Mouse (Mus musculus): ENCODE measurements around the gene Gatm.

DNA sequence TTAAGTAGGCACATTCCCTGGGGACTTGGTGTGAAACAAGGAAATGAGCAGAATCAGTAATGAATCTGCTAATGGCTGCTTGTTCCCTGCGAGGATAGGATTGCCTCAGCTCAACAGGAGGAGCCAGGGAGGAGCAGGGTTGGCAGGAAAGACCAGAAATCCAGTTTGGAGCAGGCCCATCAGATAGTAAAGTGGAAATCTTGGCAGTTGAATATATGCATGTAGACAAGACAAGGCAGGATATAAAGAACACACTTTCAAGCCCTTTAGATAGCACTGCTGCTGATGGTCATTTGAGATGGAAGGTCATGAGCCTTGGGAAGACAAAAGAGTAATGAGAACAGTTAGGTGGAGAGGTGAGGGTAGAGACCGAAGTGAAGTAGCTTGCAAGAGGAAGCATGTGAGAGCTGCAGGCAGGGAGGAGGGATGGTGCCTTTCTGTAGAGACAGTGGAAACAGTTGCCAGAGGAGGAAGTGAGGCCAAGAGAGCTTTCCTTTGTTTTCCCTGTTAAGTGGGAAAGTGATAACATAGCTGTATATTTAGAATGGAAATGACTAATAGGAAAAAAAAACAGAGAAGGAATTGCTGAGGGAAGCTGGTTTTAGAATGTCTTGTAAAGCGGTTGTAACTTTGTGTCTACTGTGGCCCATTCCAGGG, 29.6 kb downstream of the Gatm start:
- TF ChIP-seq CTCF (IDR thresholded peaks at IDR 0.05; ENCODE audit: low read depth, low read length) (no peak), POLR2A (IDR thresholded peaks at IDR 0.05; ENCODE audit: insufficient read depth, low read length) (no peak), EP300 (IDR thresholded peaks at IDR 0.05; ENCODE audit: insufficient read depth, low read depth, low read length) (no peak)

All from ES-Bruce4 (cell line).